Mouse (Mus musculus): Measurements from ENCODE around the gene Tia1. TPM values are rescaled to one million over a fixed set of nuclear protein-coding genes. Genes with fewer than 3 reads are reported as not detected.
A peak's percentile ranks its signal among the peaks of the same experiment; 100 is the strongest.

Tia1 gene
- polyA plus RNA-seq, 1 experiment from 2014 or later, result 235 TPM

GRCm38 (mm10) chr6:86418711-86419110 is 14.7 kb downstream of the Tia1 start:
- peaks cover 98% of the 10 kb centered on the region for H3K36me3 ChIP-seq
- no peak overlapping the region for H3K27ac ChIP-seq
- no peaks in the 10 kb centered on the region for H3K9me3 ChIP-seq (replicated peaks)
- no peaks in the 10 kb centered on the region for H3K4me1 ChIP-seq
- H3K27me3 ChIP-seq (ENCODE audit: low read depth, poor library complexity, severe bottlenecking), result no peaks in the 10 kb centered on the region
- DNase-seq (ENCODE audit: low spot score), result no peak
- 93% methylated on average over 6 of the region's 6 CpGs for WGBS
- H3K4me3 ChIP-seq, result no peak overlapping the region

GRCm38 (mm10) chr6:86419239-86419638 is 15.2 kb downstream of the Tia1 start:
- H3K27ac ChIP-seq, result no peak overlapping the region
- H3K36me3 ChIP-seq, result peaks cover 98% of the 10 kb centered on the region
- H3K27me3 ChIP-seq (ENCODE audit: low read depth, poor library complexity, severe bottlenecking), result no peaks in the 10 kb centered on the region
- H3K4me3 ChIP-seq, result no peak overlapping the region
- H3K9me3 ChIP-seq (replicated peaks), result no peaks in the 10 kb centered on the region
- no peak for DNase-seq (ENCODE audit: low spot score)
- H3K4me1 ChIP-seq, result no peaks in the 10 kb centered on the region
- WGBS, result 90% methylated on average over 3 of the region's 3 CpGs

GRCm38 (mm10) chr6:86420491-86420890 is 16.5 kb downstream of the Tia1 start:
- no peaks in the 10 kb centered on the region for H3K9me3 ChIP-seq (replicated peaks)
- no peaks in the 10 kb centered on the region for H3K27me3 ChIP-seq (ENCODE audit: low read depth, poor library complexity, severe bottlenecking)
- peaks cover 98% of the 10 kb centered on the region for H3K36me3 ChIP-seq
- 75% methylated on average over 6 of the region's 6 CpGs for WGBS
- no peaks in the 10 kb centered on the region for H3K4me1 ChIP-seq
- H3K4me3 ChIP-seq, result no peak overlapping the region
- no peak overlapping the region for H3K27ac ChIP-seq
- no peak for DNase-seq (ENCODE audit: low spot score)

GRCm38 (mm10) chr6:86426358-86426757 is 22.3 kb downstream of the Tia1 start, which contains the start of gene Gm44790:
TSS of gene Gm44790 (plus strand) at chr6:86426658.
- no peaks in the 10 kb centered on the region for H3K9me3 ChIP-seq (replicated peaks)
- no peaks in the 10 kb centered on the region for H3K4me1 ChIP-seq
- H3K36me3 ChIP-seq, result peaks cover 96% of the 10 kb centered on the region
- no peaks in the 10 kb centered on the region for H3K27me3 ChIP-seq (ENCODE audit: low read depth, poor library complexity, severe bottlenecking)
- WGBS, result 92% methylated on average over 1 of the region's 1 CpGs
- no peak within 1 kb of the TSS for H3K27ac ChIP-seq
- DNase-seq (ENCODE audit: low spot score), result no peak
- no peak within 1 kb of the TSS for H3K4me3 ChIP-seq

- WGBS, result 93% methylated on average over 3 of the region's 3 CpGs
- no peaks in the 10 kb centered on the region for H3K9me3 ChIP-seq (replicated peaks)
- no peak for DNase-seq (ENCODE audit: low spot score)
- no peaks in the 10 kb centered on the region for H3K27me3 ChIP-seq (ENCODE audit: low read depth, poor library complexity, severe bottlenecking)
- H3K27ac ChIP-seq, result no peak overlapping the region
- peaks cover 98% of the 10 kb centered on the region for H3K36me3 ChIP-seq
- H3K4me3 ChIP-seq, result no peak overlapping the region
- H3K4me1 ChIP-seq, result no peaks in the 10 kb centered on the region
These were observed 27.5 kb downstream of the Tia1 start for GRCm38 (mm10) chr6:86431531-86431930.

GRCm38 (mm10) chr6:86433696-86434095 is 29.7 kb downstream of the Tia1 start:
- Histone ChIP-seq H3K36me3 (peaks cover 79% of the 10 kb centered on the region), H3K9me3 (replicated peaks) (no peaks in the 10 kb centered on the region), H3K4me1 (no peaks in the 10 kb centered on the region), H3K27ac (no peak overlapping the region), H3K27me3 (ENCODE audit: low read depth, poor library complexity, severe bottlenecking) (no peaks in the 10 kb centered on the region), H3K4me3 (no peak overlapping the region)
- WGBS, result 94% methylated on average over 1 of the region's 1 CpGs
- DNase-seq (ENCODE audit: low spot score), result no peak

GRCm38 (mm10) chr6:86437711-86438110 is 33.7 kb downstream of the Tia1 start:
- Histone ChIP-seq H3K27me3 (ENCODE audit: low read depth, poor library complexity, severe bottlenecking) (no peaks in the 10 kb centered on the region), H3K36me3 (peaks cover 48% of the 10 kb centered on the region), H3K27ac (peak overlapping the region; percentile 95), H3K4me1 (peaks cover 9% of the 10 kb centered on the region; the same call in 1 of the 2 replicates), H3K4me3 (peak overlapping the region; percentile 73), H3K9me3 (replicated peaks) (no peaks in the 10 kb centered on the region)
- peak; percentile 67 for DNase-seq (ENCODE audit: low spot score)
- 3% methylated on average over 14 of the region's 14 CpGs for WGBS

- Histone ChIP-seq H3K4me3 (peak within 1 kb of the TSS; percentile 73), H3K36me3 (peaks cover 43% of the 10 kb centered on the region), H3K27ac (peak within 1 kb of the TSS; percentile 95), H3K27me3 (ENCODE audit: low read depth, poor library complexity, severe bottlenecking) (no peaks in the 10 kb centered on the region), H3K4me1 (peaks cover 9% of the 10 kb centered on the region; the same call in 1 of the 2 replicates), H3K9me3 (replicated peaks) (no peaks in the 10 kb centered on the region)
- peak; percentile 96 for DNase-seq (ENCODE audit: low spot score)
- WGBS, result under 1% methylated on average over 59 of the region's 59 CpGs
These were observed 34.5 kb downstream of the Tia1 start, which contains the start of gene C87436 for GRCm38 (mm10) chr6:86438272-86439118. TSS of gene C87436 (plus strand) at chr6:86438374.

GRCm38 (mm10) chr6:86439119-86439496 is 35.1 kb downstream of the Tia1 start:
- H3K4me3 ChIP-seq, result peak overlapping the region; percentile 73
- peaks cover 43% of the 10 kb centered on the region for H3K36me3 ChIP-seq
- 5% methylated on average over 13 of the region's 13 CpGs for WGBS
- H3K9me3 ChIP-seq (replicated peaks), result no peaks in the 10 kb centered on the region
- DNase-seq (ENCODE audit: low spot score), result no peak
- H3K27me3 ChIP-seq (ENCODE audit: low read depth, poor library complexity, severe bottlenecking), result no peaks in the 10 kb centered on the region
- H3K27ac ChIP-seq, result peak overlapping the region; percentile 95
- H3K4me1 ChIP-seq, result peaks cover 9% of the 10 kb centered on the region; the same call in 1 of the 2 replicates

- H3K9me3 ChIP-seq (replicated peaks), result no peaks in the 10 kb centered on the region
- peaks cover 43% of the 10 kb centered on the region for H3K36me3 ChIP-seq
- 98% methylated on average over 1 of the region's 1 CpGs for WGBS
- no peak overlapping the region for H3K27ac ChIP-seq
- DNase-seq (ENCODE audit: low spot score), result no peak
- H3K27me3 ChIP-seq (ENCODE audit: low read depth, poor library complexity, severe bottlenecking), result no peaks in the 10 kb centered on the region
- H3K4me3 ChIP-seq, result peak overlapping the region; percentile 73
- H3K4me1 ChIP-seq, result peaks cover 9% of the 10 kb centered on the region; the same call in 1 of the 2 replicates
These were observed 35.5 kb downstream of the Tia1 start for GRCm38 (mm10) chr6:86439531-86439930.

GRCm38 (mm10) chr6:86441571-86441970 is 37.6 kb downstream of the Tia1 start:
- Histone ChIP-seq H3K27ac (no peak overlapping the region), H3K27me3 (ENCODE audit: low read depth, poor library complexity, severe bottlenecking) (no peaks in the 10 kb centered on the region), H3K4me1 (peaks cover 9% of the 10 kb centered on the region; the same call in 1 of the 2 replicates), H3K36me3 (peaks cover 43% of the 10 kb centered on the region), H3K9me3 (replicated peaks) (no peaks in the 10 kb centered on the region), H3K4me3 (no peak overlapping the region)
- DNase-seq (ENCODE audit: low spot score), result no peak
- 94% methylated on average over 10 of the region's 10 CpGs for WGBS

- Histone ChIP-seq H3K27ac (no peak overlapping the region), H3K36me3 (peaks cover 73% of the 10 kb centered on the region), H3K27me3 (ENCODE audit: low read depth, poor library complexity, severe bottlenecking) (no peaks in the 10 kb centered on the region), H3K4me1 (no peaks in the 10 kb centered on the region), H3K9me3 (replicated peaks) (no peaks in the 10 kb centered on the region), H3K4me3 (no peak overlapping the region)
- WGBS, result 96% methylated on average over 18 of the region's 18 CpGs
- DNase-seq (ENCODE audit: low spot score), result no peak
These were observed 41.5 kb downstream of the Tia1 start for GRCm38 (mm10) chr6:86445551-86445950.

GRCm38 (mm10) chr6:86446927-86447568 is 43.0 kb downstream of the Tia1 start:
- 90% methylated on average over 1 of the region's 1 CpGs for WGBS
- peaks cover 75% of the 10 kb centered on the region for H3K36me3 ChIP-seq
- no peak overlapping the region for H3K27ac ChIP-seq
- no peaks in the 10 kb centered on the region for H3K4me1 ChIP-seq
- no peak overlapping the region for H3K4me3 ChIP-seq
- H3K27me3 ChIP-seq (ENCODE audit: low read depth, poor library complexity, severe bottlenecking), result no peaks in the 10 kb centered on the region
- no peaks in the 10 kb centered on the region for H3K9me3 ChIP-seq (replicated peaks)
- no peak for DNase-seq (ENCODE audit: low spot score)
